Mouse (Mus musculus) kidney, postnatal 0 days (tissue): Measurements from ENCODE around the gene Bpgm. TPM values are rescaled to one million over a fixed set of nuclear protein-coding genes. Genes with fewer than 3 reads are reported as not detected.

Experiments used
- ATAC-seq: fragments of 200-750 bp; cut with Nextera tagmentation; replicated peaks from 2 replicates; pipeline ENCODE4 v1.8.0; 2017; ENCODE audit warnings: low read depth, moderate number of reproducible peaks, moderate TSS enrichment, moderate library complexity; ENCODE audit not compliant: low FRiP score
- DNase-seq: peaks from one replicate; pipeline ENCODE4 v3.0.0-alpha.2; 2016; ENCODE audit warnings: low spot score
- H3K27ac ChIP-seq: fragments of 300-500 bp; sonication (generic); 2 replicates; pipeline ENCODE4 v1.5.1; 2014; ENCODE audit warnings: mild to moderate bottlenecking
- H3K27me3 ChIP-seq: fragments of 300-500 bp; sonication (generic); 2 replicates; pipeline ENCODE4 v1.6.1; 2014; ENCODE audit warnings: low read length, mixed read lengths; ENCODE audit not compliant: insufficient read depth
- H3K36me3 ChIP-seq: fragments of 300-500 bp; sonication (generic); 2 replicates; pipeline ENCODE4 v1.6.1; 2014; ENCODE audit warnings: low read length, mixed read lengths; ENCODE audit not compliant: insufficient read depth
- H3K4me1 ChIP-seq: fragments of 300-500 bp; sonication (generic); replicated peaks from 2 replicates; pipeline ENCODE4 v1.6.1; 2014; ENCODE audit warnings: antibody characterized with exemption, low read length, mixed read lengths; ENCODE audit not compliant: insufficient read depth
- H3K4me2 ChIP-seq: fragments of 300-500 bp; sonication (generic); 2 replicates; pipeline ENCODE4 v1.6.1; 2014; ENCODE audit warnings: mild to moderate bottlenecking, low read length, moderate library complexity, mixed read lengths
- H3K4me3 ChIP-seq: fragments of 300-500 bp; sonication (generic); replicated peaks from 2 replicates; pipeline ENCODE4 v1.5.1; 2014; ENCODE audit warnings: low read depth, low read length
- H3K9ac ChIP-seq: fragments of 300-500 bp; sonication (generic); 2 replicates; pipeline ENCODE4 v1.6.1; 2014; ENCODE audit warnings: low read depth, low read length
- H3K9me3 ChIP-seq: fragments of 300-500 bp; sonication (generic); replicated peaks from 2 replicates; pipeline ENCODE4 v1.6.1; 2016; ENCODE audit warnings: low read length, inconsistent platforms, mixed read lengths
- CTCF ChIP-seq: IDR thresholded peaks from 2 replicates; pipeline ENCODE4 v1.5.1; 2016; ENCODE audit warnings: antibody characterized with exemption, low read depth, mild to moderate bottlenecking, moderate library complexity
- WGBS: fragments of 180-500 bp; shearing (Covaris S2); extraction: QIAGEN DNeasy Blood & Tissue Kit; methylation state at CpG from one replicate; pipeline ENCODE4 v1.1.7; 2014; 5-methylcytosine and 5-hydroxymethylcytosine counted together
- polyA plus RNA-seq: library from polyadenylated mRNA; unstranded; fragments of >200 nt; fragmentation: Nextera tagmentation; extraction: Ambion mirVana; gene quantifications from 2 replicates; pipeline ENCODE4 v1.2.1, GENCODE M21; 2015

Gene Bpgm
- polyA plus RNA-seq, 1 experiment from 2014 or later = 38.7 TPM

GRCm38 (mm10) chr6:34511410-34511809, 35.4 kb downstream of the Bpgm start:
- no peak overlapping the region for H3K9ac ChIP-seq
- no peaks in the 10 kb centered on the region for H3K27me3 ChIP-seq
- WGBS = 46% methylated on average over 2 of the region's 2 CpGs
- no peaks in the 10 kb centered on the region for H3K9me3 ChIP-seq
- no peak overlapping the region for H3K4me2 ChIP-seq
- peak; percentile 89 for ATAC-seq
- H3K27ac ChIP-seq = no peak overlapping the region
- DNase-seq = peak; percentile 92
- TF ChIP-seq CTCF = peak; percentile 84
- 0 out of 2 replicates have a peak, but pooled peaks cover 4% of the 10 kb centered on the region for H3K4me1 ChIP-seq
- no peaks in the 10 kb centered on the region for H3K36me3 ChIP-seq
- H3K4me3 ChIP-seq = no peak overlapping the region

DNA sequence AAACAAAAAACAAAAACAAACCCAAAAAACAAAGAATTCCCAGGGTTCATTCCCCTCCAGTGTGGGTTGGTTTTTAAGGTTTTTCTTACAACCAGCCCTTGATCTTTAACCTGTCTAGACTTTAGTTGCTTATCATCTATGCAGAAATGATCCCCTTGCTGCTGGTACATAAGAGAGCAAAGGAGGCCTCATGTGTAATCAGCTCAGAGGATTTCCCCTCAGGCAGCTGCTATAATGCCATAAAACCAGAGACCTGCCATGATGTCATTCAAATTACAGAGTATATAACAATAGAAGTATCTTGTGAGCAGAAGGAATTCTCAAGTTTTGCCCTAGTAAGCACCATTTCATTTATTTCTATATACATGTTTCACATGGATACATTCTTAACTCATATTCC, 36.7 kb downstream of the Bpgm start:
- DNase-seq (no peak), ATAC-seq (no peak)
- H3K4me1 ChIP-seq = 0 out of 2 replicates have a peak, but pooled peaks cover 4% of the 10 kb centered on the region
- no peak overlapping the region for H3K27ac ChIP-seq
- H3K27me3 ChIP-seq = no peaks in the 10 kb centered on the region
- no peak overlapping the region for H3K4me3 ChIP-seq
- H3K9me3 ChIP-seq = no peaks in the 10 kb centered on the region
- H3K4me2 ChIP-seq = no peak overlapping the region
- H3K9ac ChIP-seq = no peak overlapping the region
- H3K36me3 ChIP-seq = no peaks in the 10 kb centered on the region
- TF ChIP-seq CTCF = no peak

DNA sequence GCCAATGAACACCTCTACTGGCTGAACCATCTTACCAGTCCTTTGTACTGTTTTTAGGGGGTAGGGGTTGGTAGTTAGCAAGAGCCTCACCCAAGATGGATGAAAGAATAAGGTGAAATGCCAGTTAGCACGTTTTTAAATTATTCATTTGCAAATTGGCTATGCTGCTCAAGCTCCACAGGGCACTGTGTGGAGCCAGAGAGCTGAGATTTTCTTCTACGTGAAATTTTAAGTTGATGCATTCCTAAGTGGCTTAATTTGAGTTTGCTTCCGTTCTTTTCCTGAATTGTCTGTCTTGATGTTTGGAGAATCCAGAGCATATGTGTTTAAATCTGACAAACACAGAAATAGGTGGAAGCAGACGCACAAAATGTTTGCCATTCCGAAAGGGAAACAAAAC, 38.6 kb downstream of the Bpgm start:
- TF ChIP-seq CTCF = peak; percentile 71
- H3K36me3 ChIP-seq = no peaks in the 10 kb centered on the region
- no peaks in the 10 kb centered on the region for H3K27me3 ChIP-seq
- ATAC-seq (no peak), DNase-seq (peak; percentile 79)
- 40% methylated on average over 5 of the region's 5 CpGs for WGBS
- no peaks in the 10 kb centered on the region for H3K9me3 ChIP-seq
- H3K4me1 ChIP-seq = 0 out of 2 replicates have a peak, but pooled peaks cover 4% of the 10 kb centered on the region
- H3K9ac ChIP-seq = no peak overlapping the region
- no peak overlapping the region for H3K4me2 ChIP-seq
- H3K27ac ChIP-seq = no peak overlapping the region
- H3K4me3 ChIP-seq = no peak overlapping the region

GRCm38 (mm10) chr6:34515098-34515782, 39.2 kb downstream of the Bpgm start:
- WGBS = 57% methylated on average over 10 of the region's 10 CpGs
- Histone ChIP-seq H3K9me3 (no peaks in the 10 kb centered on the region), H3K4me3 (no peak overlapping the region), H3K9ac (no peak overlapping the region), H3K4me2 (no peak overlapping the region), H3K36me3 (no peaks in the 10 kb centered on the region), H3K27me3 (no peaks in the 10 kb centered on the region), H3K27ac (no peak overlapping the region), H3K4me1 (0 out of 2 replicates have a peak, but pooled peaks cover 4% of the 10 kb centered on the region)
- TF ChIP-seq CTCF = no peak
- no peak for ATAC-seq
- no peak for DNase-seq

DNA sequence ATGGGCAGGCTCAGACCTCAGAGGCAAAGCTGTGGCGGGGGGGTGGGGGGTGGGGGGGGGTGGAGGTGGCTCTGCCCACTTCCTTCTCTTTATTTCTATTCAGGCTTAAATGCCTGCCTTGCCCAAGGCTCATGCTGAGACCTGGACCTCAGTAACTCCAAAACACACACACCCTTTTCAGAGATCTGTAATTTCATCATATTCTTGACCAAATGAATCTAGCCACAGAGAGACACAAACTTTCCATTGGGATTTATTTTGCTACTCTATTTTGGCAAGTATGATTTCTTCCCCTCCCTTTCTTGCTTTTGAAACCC, 39.7 kb downstream of the Bpgm start:
- Histone ChIP-seq H3K4me3 (no peak overlapping the region), H3K36me3 (no peaks in the 10 kb centered on the region), H3K27ac (no peak overlapping the region), H3K9me3 (no peaks in the 10 kb centered on the region), H3K9ac (no peak overlapping the region), H3K27me3 (no peaks in the 10 kb centered on the region), H3K4me1 (0 out of 2 replicates have a peak, but pooled peaks cover 4% of the 10 kb centered on the region), H3K4me2 (no peak overlapping the region)
- TF ChIP-seq CTCF = no peak
- DNase-seq = no peak
- no peak for ATAC-seq
- 70% methylated on average over 1 of the region's 1 CpGs for WGBS

GRCm38 (mm10) chr6:34517750-34518149, 41.7 kb downstream of the Bpgm start:
- Histone ChIP-seq H3K27me3 (no peaks in the 10 kb centered on the region), H3K36me3 (no peaks in the 10 kb centered on the region), H3K4me1 (0 out of 2 replicates have a peak, but pooled peaks cover 4% of the 10 kb centered on the region), H3K27ac (no peak overlapping the region), H3K4me3 (no peak overlapping the region), H3K9me3 (no peaks in the 10 kb centered on the region), H3K9ac (no peak overlapping the region), H3K4me2 (no peak overlapping the region)
- ATAC-seq (no peak), DNase-seq (no peak)
- TF ChIP-seq CTCF = no peak
- WGBS = 72% methylated on average over 5 of the region's 5 CpGs

- no peak overlapping the region for H3K27ac ChIP-seq
- H3K9me3 ChIP-seq = no peaks in the 10 kb centered on the region
- H3K36me3 ChIP-seq = no peaks in the 10 kb centered on the region
- WGBS = 88% methylated on average over 1 of the region's 1 CpGs
- no peak overlapping the region for H3K4me3 ChIP-seq
- H3K4me1 ChIP-seq = 0 out of 2 replicates have a peak, but pooled peaks cover 4% of the 10 kb centered on the region
- DNase-seq (no peak), ATAC-seq (no peak)
- H3K4me2 ChIP-seq = no peak overlapping the region
- H3K9ac ChIP-seq = no peak overlapping the region
- H3K27me3 ChIP-seq = no peaks in the 10 kb centered on the region
- no peak for TF ChIP-seq CTCF
Observed at GRCm38 (mm10) chr6:34519087-34519486, 43.1 kb downstream of the Bpgm start.
